Mouse (Mus musculus): Measurements from ENCODE around the gene Rmdn3. TPM values are rescaled to one million over a fixed set of nuclear protein-coding genes. Genes with fewer than 3 reads are reported as not detected.

The Rmdn3 gene
- total and polyA plus RNA-seq, 3 experiments = 52.5 to 57.4 TPM; not detected in 1

- no peaks in the 10 kb centered on the region for H3K79me2 ChIP-seq (ENCODE audit: control insufficient read depth, insufficient read depth, low read length, poor library complexity)
- H3K27me3 ChIP-seq (ENCODE audit: control insufficient read depth in 1 of 2, insufficient read depth in 2 of 2, low read length in 2 of 2) = no peaks in the 10 kb centered on the region
- H3K27ac ChIP-seq (ENCODE audit: control insufficient read depth, low read depth, low read length) = peak overlapping the region; percentile 65
- peaks cover 7 to 35% of the 10 kb centered on the region in 2 experiments; a peak in 3 of 4 replicates for H3K4me1 ChIP-seq (ENCODE audit: control insufficient read depth in 1 of 2, insufficient read depth in 2 of 2, low read length in 2 of 2)
- peaks cover 0 to 14% of the 10 kb centered on the region in 2 experiments; a peak in 2 of 4 replicates for H3K36me3 ChIP-seq (ENCODE audit: control insufficient read depth in 1 of 2, insufficient read depth in 2 of 2, low read length in 2 of 2)
- peak; percentile 6 to 33; a peak in 2 of 4 replicates for TF ChIP-seq EP300 (IDR thresholded peaks at IDR 0.05; ENCODE audit: low read depth in 1 of 2, low read length in 2 of 2)
- 0 out of 2 replicates have a peak, but pooled peaks have one; percentile 3 for TF ChIP-seq ELF1 (IDR thresholded peaks at IDR 0.05; ENCODE audit: low read depth, low read length)
- TF ChIP-seq MAZ (IDR thresholded peaks at IDR 0.05; ENCODE audit: low read depth, low read length) = 0 out of 2 replicates have a peak, but pooled peaks have one; percentile 37
- TF ChIP-seq MAFK (IDR thresholded peaks at IDR 0.05; ENCODE audit: borderline replicate concordance, low read depth, low read length) = no peak
- no peak for TF ChIP-seq KAT2A (conservative IDR thresholded peaks at IDR 0.05; ENCODE audit: low read depth, low read length)
- TF ChIP-seq POLR2A (IDR thresholded peaks at IDR 0.05; ENCODE audit: control insufficient read depth in 1 of 2, insufficient read depth in 1 of 2, low read depth in 1 of 2, low read length in 2 of 2, poor library complexity in 1 of 2) = 0 out of 4 replicates have a peak, but pooled peaks of 1 of the 2 experiments have one; percentile 32
- peak; percentile 70; the same call in 1 of the 2 replicates for TF ChIP-seq ETS1 (IDR thresholded peaks at IDR 0.05; ENCODE audit: low read depth, low read length)
- TF ChIP-seq TCF12 (IDR thresholded peaks at IDR 0.05; ENCODE audit: low read depth, low read length) = peak; percentile 20; the same call in 1 of the 2 replicates
- TF ChIP-seq SIN3A (IDR thresholded peaks at IDR 0.05; ENCODE audit: low read length) = peak; percentile 56
- TF ChIP-seq UBTF (IDR thresholded peaks at IDR 0.05; ENCODE audit: borderline replicate concordance, insufficient read depth, low read depth, low read length) = no peak
- peak; percentile 15 for TF ChIP-seq GATA1 (IDR thresholded peaks at IDR 0.05; ENCODE audit: low read depth, low read length)
- DNase-seq (ENCODE audit: low read depth, low spot score) = peak; percentile 92
- H3K9me3 ChIP-seq (replicated peaks; ENCODE audit: insufficient read depth, low read length) = no peaks in the 10 kb centered on the region
- peak overlapping the region; percentile 30 to 44 for H3K4me3 ChIP-seq (ENCODE audit: control insufficient read depth in 1 of 2, insufficient read depth in 1 of 2, low read depth in 2 of 2, low read length in 2 of 2)
- H3K9ac ChIP-seq (ENCODE audit: control insufficient read depth, low read depth, low read length, poor library complexity, severe bottlenecking) = peak overlapping the region; percentile 47
Measured at GRCm38 (mm10) chr2:119172862-119173576, 16.2 kb upstream of the Rmdn3 start.

DNA sequence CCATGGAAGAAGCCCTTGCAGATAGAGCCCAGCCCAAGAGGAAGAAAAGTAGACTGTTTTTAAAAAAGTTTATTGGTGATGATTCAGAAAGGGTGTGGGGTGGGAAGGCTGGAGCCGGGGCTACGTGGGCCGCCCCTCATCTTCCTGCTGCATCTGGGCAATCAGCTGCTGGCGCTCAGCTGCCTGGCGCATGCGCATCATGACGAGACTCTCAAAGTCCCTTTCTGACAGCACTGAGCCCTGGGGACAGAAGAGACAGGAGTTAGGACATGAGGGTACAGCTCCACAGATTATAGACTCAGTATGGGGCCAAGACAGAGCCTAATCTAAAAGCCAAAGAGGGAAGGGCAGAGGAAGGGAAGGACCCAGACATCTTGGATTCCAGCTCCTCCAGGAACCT lies 15.6 kb upstream of the Rmdn3 start:
- H3K4me1 ChIP-seq (ENCODE audit: control insufficient read depth in 1 of 2, insufficient read depth in 2 of 2, low read length in 2 of 2) = peaks cover 7 to 35% of the 10 kb centered on the region in 2 experiments; a peak in 3 of 4 replicates
- peak overlapping the region; percentile 47 for H3K9ac ChIP-seq (ENCODE audit: control insufficient read depth, low read depth, low read length, poor library complexity, severe bottlenecking)

More for the DNA sequence above, 15.6 kb upstream of the Rmdn3 start:
- DNase-seq (ENCODE audit: low read depth, low spot score) = peak; percentile 68
- TF ChIP-seq RCOR1 (IDR thresholded peaks at IDR 0.05; ENCODE audit: low read depth, low read length) = no peak
- TF ChIP-seq ETS1 (IDR thresholded peaks at IDR 0.05; ENCODE audit: low read depth, low read length) = peak; percentile 66
- TF ChIP-seq POLR2AphosphoS5 (IDR thresholded peaks at IDR 0.05; ENCODE audit: borderline replicate concordance, low read depth, low read length) = no peak
- TF ChIP-seq CHD1 (IDR thresholded peaks at IDR 0.05; ENCODE audit: low read depth, low read length) = no peak
- TF ChIP-seq CTCF (IDR thresholded peaks at IDR 0.05 in 2 of 3, conservative IDR thresholded peaks at IDR 0.05 in 1 of 3; ENCODE audit: control insufficient read depth in 1 of 3, insufficient read depth in 1 of 3, low read depth in 2 of 3, low read length in 3 of 3, poor library complexity in 1 of 3, severe bottlenecking in 1 of 3) = no peak
- TF ChIP-seq CHD2 (IDR thresholded peaks at IDR 0.05; ENCODE audit: low read length) = no peak
- TF ChIP-seq USF1 (IDR thresholded peaks at IDR 0.05; ENCODE audit: low read depth, low read length) = no peak
- no peak for TF ChIP-seq HCFC1 (IDR thresholded peaks at IDR 0.05; ENCODE audit: low read depth, low read length)
- TF ChIP-seq ELF1 (IDR thresholded peaks at IDR 0.05; ENCODE audit: low read depth, low read length) = 0 out of 2 replicates have a peak, but pooled peaks have one; percentile 4
- no peak for TF ChIP-seq TBP (IDR thresholded peaks at IDR 0.05; ENCODE audit: low read depth, low read length)
- TF ChIP-seq UBTF (IDR thresholded peaks at IDR 0.05; ENCODE audit: borderline replicate concordance, insufficient read depth, low read depth, low read length) = no peak
- no peak for TF ChIP-seq MYC (IDR thresholded peaks at IDR 0.05; ENCODE audit: low read depth, low read length)
- peak; percentile 60 for TF ChIP-seq NRF1 (IDR thresholded peaks at IDR 0.05; ENCODE audit: insufficient read depth, low read depth, low read length, poor library complexity, severe bottlenecking)
- TF ChIP-seq E2F4 (IDR thresholded peaks at IDR 0.05; ENCODE audit: borderline replicate concordance, low read depth, low read length) = no peak
- no peak for TF ChIP-seq ZKSCAN1 (IDR thresholded peaks at IDR 0.05; ENCODE audit: low read depth, low read length)
- TF ChIP-seq POLR2AphosphoS2 (IDR thresholded peaks at IDR 0.05; ENCODE audit: low read length) = no peak
- TF ChIP-seq NELFE (IDR thresholded peaks at IDR 0.05; ENCODE audit: low read depth, low read length) = no peak
- no peak for TF ChIP-seq SMC3 (IDR thresholded peaks at IDR 0.05; ENCODE audit: low read depth, low read length)
- no peak for TF ChIP-seq MAFK (IDR thresholded peaks at IDR 0.05; ENCODE audit: borderline replicate concordance, low read depth, low read length)
- TF ChIP-seq JUND (IDR thresholded peaks at IDR 0.05; ENCODE audit: low read depth, low read length) = no peak
- Histone ChIP-seq H3K4me3 (ENCODE audit: control insufficient read depth in 1 of 2, insufficient read depth in 1 of 2, low read depth in 2 of 2, low read length in 2 of 2) (peak overlapping the region; percentile 27 to 44), H3K27ac (ENCODE audit: control insufficient read depth, low read depth, low read length) (peak overlapping the region; percentile 65), H3K36me3 (ENCODE audit: control insufficient read depth in 1 of 2, insufficient read depth in 2 of 2, low read length in 2 of 2) (peaks cover 0 to 14% of the 10 kb centered on the region in 2 experiments; a peak in 2 of 4 replicates), H3K27me3 (ENCODE audit: control insufficient read depth in 1 of 2, insufficient read depth in 2 of 2, low read length in 2 of 2) (no peaks in the 10 kb centered on the region), H3K79me2 (ENCODE audit: control insufficient read depth, insufficient read depth, low read length, poor library complexity) (no peaks in the 10 kb centered on the region), H3K9me3 (replicated peaks; ENCODE audit: insufficient read depth, low read length) (no peaks in the 10 kb centered on the region)

Data from MEL (cell line).